Mouse (Mus musculus) frontal cortex, postnatal 14 days (tissue): ENCODE results near the gene Chd1.
"Not testable (repeated sequence)": the region's sequence is repeated elsewhere in the genome, so short reads cannot be mapped to it uniquely, and the experiment has no call there.

ENCODE experiments used
- DNase-seq, 2 experiments: peaks; one replicate each; pipeline ENCODE4 v3.0.0; 2022; ENCODE audit warnings: low spot score in 2 of 2

Chd1 gene

DNA sequence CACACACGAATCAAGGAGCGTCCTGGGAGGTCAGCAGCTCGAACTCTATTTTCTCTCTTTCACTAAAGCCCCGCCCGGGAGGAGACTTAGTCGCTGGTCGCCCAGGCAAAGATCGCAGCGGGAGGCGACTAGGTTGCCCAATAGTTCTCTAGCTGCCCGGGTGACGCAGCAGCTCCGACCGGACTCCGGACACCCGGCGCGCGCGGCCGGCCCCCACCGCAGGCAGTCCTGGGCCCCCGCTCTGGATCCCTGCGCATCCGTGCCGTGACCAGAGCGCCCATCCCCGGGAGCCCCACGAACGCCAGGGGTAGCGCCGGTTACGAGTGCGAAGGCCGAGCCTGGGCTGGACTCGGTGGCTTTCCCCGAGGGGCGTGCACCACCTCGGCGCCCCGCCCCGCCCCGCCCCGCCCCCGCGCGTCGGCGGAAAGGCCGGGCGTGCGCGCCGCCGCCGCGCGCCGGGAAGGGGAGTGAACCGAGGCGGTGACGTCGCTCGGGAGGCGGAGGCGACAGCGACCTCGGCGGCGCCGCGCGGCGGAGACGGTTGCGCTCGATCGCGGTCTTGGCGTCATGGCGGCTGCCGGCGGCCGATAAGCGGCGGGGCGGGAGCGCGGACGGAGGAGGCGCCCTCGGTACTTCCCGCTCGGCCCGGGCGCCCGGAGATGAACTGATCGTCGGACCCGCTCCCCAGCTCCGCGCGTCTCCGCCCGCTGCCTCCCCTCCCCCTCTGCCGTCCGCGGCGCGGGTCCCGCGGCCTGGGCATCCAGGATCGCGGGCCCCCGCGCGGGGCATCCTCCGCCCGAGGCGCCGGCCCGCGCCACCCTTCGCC, at the start of gene Chd1:
Gene Chd1 (plus strand): TSS at position 493 of the 826 bp plus-strand sequence.
- DNase-seq: peak; percentile 70 to 76

DNA sequence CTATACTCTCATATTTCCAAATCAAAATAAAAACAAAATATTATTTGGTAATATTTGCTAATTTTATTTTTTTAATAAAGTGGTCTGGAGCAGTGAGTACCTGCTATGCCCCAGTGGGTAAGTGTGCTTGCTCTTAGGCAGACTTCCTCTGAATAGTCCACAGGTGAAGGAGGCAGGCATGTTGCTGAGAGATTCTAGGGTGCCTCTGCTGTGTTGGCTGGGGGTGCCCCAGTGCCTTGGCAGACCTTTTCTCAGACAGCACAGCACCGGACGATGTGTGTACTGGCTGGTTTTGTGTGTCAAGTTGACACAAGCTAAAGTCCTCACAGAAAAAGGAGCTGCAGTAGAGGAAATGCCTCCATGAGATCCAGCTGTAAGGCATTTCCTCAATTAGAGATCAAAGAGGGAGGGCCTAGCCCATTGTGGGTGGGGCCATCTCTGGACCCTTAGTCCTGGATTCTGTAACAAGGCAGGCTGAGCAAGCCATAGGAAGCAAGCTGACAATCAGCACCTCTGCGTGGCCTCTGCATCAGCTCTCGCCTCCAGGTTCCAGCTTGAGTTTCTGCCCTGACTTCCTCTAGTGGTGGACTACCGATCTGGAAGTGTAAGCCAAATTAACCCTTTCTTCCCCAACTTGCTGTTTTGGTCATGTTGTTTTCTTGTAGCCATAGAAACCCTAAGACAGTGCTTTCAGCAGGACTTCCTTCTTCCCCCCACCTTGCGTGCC, 47.7 kb upstream of the Chd1 start:
- DNase-seq: no peak

DNA sequence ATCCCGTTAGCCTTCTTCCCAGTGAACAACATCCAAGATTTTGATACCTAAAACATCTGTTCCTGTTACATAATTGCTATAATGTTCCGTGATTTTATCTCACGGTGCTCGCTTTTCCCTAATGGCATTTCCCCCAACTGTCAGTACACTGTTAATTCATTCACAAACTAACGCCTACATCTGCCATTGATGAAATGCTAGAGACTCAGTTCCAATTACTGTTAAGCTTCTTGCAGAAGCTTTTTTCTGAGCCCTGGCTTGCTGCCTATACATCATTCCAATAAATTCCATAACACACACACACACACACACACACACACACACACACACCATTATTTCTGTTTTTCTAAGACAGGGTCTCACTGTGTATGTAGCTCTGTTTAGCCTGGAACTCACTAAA, 31.9 kb upstream of the Chd1 start:
- no peak for DNase-seq

DNA sequence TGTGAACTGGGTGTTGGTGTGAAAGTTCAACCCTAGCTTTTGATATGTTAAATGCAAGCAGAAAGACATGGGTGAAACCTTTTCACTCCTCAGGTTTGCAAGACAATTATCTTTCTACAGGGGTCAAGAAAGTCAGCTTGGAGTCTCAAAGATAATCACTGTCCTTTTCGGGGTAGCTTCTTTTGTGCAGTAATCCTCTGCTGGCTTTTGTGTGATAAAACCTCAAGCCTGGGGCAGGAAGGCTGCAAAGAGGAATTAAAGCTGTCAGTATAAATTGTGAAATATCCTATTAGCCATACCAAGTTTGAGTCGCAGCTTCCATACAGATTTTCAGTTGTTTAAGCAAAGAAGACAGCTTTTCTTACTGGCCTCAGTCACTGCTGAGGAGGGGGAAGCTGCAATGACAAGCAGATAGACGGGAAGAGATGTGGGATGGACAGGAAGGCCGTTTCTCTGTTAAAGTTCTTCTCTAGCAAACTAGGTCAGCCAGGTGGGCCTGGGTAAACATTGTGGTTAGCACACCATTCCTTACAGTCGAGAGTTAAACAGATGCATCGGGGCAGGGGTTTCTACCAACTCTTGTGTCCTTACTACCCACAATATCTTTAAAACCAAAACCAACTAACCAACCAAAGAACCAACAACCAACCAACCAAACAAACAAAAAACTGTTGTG, 26.7 kb upstream of the Chd1 start:
- DNase-seq: no peak

DNA sequence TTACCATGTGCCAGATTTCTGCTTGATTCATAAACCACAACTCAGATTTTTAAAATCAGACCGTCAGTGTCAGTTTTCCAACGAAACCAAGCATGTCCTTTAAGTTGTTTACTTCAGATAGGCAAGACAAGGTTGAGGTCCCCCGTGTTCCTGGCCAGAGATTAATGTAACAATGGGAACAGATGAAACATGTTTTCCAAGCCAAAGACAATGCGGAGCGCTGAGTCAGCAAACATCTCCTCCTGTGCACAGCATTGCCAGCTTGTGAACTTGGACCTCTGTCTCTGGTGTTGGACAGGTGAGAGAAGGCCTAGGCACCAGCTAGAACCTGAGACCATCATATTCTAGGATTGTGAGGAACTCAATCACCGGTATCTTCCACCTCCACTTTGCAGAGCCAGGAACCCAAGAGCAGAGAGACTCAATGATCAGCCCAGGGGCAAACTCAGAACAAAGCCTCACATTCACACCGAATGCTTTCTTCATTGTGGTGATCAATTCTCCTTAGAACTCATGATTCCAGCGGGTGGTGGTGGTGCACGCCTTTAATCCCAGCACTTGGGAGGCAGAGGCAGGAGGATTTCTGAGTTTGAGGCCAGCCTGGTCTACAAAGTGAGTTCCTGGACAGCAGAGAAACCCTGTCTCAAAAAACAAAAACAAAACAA, 24.7 kb upstream of the Chd1 start:
- no peak for DNase-seq

DNA sequence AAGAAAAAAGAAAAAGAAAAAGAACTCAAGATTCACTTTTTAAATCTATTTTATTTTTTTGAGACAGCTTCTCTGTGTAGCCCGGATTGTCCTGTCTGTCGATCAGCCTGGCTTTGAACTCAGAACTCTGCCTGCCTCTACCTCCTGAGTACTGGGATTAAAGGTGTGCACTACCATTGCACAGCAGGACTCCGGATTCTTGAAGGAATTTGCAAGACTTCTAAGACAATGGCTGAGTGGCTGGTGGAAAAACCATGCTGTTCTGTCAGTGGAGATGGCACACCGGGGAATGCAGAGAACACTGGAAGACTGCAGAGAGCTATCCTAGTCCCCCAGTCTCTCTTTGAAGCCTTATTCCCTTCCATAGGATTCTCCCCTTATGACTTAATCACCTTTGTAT, 24.1 kb upstream of the Chd1 start:
- no peak for DNase-seq

DNA sequence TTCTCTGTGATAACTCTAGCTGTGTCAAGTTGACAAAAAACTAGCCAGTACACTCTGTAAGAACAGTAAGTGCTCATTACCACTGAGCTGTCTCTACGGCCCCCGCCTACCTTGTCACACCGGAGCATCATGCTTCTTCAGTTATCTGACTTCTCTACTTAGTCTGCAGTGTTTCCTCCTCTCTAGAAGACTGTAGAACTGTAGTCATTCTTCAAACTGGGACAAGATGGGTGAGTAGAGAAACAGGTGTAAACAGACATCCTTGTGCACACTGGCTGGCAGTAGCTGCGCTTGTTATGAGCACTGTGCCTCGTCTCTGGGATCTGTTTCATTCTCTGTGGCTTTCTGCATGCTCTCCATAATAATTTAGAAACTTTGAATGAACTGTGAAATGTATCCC, 18.4 kb upstream of the Chd1 start:
- no peak for DNase-seq

DNA sequence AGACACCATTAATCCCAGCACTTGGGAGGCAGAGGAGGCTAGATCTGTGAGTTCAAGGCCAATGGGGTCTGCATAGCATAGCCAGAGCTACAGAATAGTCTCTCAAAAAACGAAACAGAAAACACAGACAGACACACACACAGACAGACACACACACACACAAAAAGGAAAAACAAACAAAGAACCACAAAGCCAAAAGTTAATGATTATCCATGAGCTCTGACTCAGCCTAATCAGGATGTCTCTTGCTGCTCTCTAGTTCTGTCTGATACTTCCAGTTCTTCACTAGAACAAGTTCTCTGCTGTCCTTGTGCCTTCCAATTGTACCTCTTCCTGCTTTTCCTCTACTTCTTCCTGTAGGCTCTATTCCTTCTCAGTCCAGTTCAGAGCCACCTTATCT, 14.5 kb upstream of the Chd1 start:
- DNase-seq: no peak

DNA sequence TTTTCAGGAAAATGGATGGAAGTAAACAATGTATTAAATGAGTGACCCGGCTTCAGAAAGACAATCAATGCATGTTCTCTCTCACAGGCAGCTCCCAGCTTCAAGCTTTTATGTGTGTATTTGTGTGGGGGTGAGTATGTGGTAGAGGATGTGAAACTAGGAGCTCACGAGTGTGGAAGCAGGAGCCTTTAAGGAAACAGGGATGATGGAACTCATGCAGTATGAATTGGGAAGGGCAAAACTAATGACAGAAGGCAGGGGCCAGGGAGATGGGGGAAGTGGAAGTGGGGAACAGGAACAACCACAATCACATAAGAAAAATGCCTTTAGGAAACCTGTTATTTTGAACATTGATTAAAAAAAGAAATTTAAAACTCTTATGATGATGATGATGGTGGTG, 9.2 kb upstream of the Chd1 start:
- no peak for DNase-seq

DNA sequence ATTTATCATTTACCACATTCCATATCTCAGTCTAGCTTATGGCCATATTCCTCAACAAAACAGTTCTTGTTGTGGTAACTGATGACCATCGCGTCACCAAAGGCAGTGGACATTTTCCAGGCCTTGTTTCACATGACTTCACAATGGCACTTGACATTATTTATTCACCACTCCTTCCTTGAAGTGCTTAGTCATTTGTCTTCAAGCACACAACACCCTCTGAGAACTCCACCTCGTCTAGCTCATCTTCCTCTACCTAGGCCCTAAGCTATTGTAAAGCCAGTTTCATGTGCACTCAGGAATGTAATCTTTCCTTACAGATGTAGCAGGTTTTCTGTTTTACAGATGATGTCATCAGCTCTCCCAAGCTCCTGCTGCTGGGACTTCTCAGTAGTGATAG, 5.8 kb upstream of the Chd1 start:
- DNase-seq: no peak

DNA sequence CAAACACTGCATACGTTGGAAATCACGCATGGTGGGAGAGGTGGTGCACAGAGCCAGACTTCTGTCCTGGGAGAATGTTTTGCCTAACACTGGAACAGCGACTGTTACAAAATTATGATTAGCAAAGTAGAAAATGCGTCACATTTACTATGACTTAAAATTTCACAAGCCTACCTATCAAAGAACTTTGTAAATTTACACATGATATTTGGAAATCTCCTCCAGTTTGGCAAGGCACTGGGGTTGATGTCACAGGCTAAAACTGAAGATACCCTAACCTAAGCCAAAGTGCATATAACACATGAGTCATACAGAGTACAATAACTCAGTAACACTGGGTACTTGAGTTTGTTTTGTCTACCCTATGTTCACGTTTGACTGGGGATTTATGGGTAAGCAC, 3.3 kb upstream of the Chd1 start:
- DNase-seq: no peak

DNA sequence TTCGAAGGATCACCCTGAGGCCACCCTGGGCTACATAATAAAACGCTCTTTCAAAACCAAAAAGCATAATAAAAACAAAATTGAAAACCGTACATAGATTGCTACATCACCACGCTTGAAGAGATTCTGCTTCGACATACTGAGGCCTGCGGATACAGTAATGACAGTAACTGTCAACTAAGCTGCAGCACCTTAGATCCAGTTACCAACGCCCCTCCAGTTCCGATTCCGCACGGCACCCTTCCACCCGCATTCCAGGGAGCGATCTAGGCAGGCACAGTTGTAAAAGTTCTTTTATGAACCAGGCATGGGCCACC, 651 bp upstream of the Chd1 start:
- no peak for DNase-seq

DNA sequence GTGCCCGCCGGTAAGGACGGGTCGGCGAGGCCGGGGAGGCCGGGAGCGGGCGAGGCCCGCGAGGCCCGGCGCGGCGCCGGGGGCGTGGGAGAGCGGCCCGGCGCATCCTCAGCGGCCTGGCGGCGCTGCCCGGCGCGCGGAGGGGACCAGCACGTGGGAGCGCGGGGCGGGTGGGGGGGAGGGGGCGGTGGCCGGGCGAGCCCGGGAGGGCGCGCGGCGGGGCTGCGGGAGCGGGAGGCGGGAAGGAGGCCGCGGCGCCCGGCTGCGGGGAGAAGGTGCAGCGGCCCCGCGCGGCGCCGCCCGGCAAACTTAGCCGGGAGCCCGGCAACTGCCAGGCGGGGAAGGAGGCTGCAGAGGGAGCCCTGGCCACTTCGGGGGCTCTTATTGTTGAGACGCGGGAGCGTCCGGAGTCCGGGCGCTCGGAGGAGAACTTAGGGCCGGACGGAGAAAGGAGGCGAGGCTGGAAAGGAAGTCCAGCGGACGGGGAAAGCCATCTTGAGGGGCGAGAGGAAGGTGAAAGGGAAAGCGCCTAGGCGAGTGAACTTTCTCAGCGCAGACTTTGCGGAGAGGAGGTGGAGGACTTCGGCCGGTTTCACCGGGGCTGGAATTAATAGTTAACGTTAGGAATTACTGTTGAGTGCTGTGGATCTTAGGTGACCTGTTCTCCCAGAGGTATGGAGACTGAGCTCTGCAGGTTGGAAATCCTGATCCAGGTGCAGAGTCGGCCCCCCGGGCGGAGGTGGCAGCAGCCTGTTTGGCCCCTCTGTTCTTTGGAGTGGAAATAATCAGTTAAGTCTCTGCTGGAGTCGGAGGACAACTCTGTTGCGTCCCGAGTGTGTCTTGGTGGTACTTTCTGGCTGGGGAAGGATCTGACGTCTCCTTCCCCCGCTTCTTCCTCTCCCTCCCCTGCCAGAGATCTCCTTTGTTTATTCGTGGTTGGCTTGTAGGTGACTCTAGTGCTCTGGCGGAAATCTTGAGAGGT, 827 bp downstream of the Chd1 start:
- peak; percentile 11 to 18 for DNase-seq

DNA sequence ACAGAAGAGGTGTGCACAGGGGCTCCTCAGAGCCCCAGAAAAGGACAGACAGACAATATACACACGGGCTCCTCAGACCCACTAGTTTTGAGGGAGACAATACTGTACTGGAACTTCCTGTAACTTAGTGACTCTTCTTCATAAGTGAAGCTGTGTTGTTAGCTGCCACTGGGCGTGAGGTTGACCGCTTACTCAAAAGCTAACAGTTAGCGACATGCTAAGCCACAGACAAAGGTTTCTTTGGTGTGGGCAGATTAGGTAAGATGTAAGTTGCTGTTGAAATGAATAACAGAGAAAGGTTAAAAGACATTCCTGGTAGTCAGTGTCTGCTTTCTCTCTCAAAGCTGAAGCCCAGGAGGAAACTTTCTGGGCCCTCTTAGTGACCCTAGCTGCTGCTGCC, 9.7 kb downstream of the Chd1 start:
- no peak for DNase-seq

DNA sequence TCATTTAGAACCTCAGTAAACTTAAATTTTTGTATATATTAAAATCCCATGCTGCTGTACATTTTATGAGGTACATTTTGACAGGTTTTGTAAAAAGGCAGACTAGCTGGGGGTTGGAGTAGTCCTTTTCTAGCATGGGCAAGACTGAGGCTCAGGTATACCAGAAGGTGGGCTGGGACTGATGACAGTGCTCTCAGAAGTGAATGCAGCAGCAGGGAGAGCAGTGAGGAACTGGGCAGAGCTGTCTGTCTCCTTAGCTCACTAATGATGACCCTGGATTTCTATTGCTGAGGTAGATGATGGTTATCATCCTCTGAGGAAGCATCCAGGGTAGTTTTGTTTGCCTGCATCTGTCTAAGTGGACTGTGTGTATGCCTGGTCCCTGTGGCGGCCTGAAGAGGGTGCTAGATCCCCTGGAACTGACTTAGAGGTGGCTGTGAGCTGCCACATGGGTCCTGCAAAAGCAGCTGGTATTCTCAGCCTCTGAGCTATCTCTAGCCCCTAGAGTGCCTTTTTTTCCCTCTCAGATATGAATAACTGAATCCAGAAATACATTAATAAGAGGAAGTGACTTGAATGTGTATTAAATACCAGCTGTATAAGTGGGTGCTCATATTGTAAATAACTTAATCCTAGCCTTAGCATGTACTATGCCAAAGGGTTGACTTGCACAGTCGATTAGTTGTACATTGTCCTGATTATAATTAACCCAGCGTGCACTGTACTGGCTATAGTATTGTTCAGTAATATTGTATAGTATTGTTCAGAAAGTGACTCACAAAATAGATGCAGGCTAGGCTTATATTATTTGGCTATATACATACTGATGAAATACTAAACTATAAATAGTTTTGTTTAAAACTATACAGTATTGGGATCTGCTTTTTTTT, 10.5 kb downstream of the Chd1 start:
- DNase-seq: no peak

DNA sequence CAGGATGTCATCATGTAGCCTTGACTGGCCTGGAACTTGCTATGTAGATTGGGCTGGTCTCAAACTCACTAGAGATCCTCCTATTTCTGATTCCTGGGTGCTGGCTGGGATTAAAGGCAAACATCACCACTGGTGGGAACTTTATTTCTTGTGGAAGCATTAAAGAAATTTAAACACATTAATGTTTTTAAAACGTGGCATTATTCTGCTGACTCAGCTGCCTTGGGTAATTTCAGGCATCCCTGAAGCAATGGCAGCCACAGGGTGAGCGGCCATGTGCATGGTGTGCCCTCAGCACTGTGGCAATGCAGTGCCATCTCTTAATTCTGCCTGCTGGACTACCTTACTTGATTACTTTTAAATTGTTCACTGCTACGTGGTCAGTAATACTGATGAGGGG, 11.2 kb downstream of the Chd1 start:
- DNase-seq: no peak

DNA sequence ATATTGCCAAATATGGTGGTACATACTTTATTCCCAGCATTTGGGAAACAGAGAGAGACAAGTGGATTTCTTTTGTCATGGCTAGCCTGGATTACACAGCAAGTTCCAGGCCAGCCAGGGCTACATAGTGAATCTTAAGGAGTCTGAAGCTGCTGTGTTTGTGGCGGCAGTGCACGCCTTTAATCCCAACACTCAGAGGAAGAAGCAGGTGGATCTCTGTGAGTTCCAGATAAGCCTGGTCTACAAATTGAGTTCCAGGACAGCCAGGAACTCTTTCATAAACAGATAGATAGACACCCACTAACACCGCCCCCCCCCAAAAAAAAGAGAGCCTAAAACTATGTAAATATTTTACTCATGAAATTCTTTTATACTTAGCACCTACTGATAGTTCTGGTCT, 16.1 kb downstream of the Chd1 start:
- no peak for DNase-seq

DNA sequence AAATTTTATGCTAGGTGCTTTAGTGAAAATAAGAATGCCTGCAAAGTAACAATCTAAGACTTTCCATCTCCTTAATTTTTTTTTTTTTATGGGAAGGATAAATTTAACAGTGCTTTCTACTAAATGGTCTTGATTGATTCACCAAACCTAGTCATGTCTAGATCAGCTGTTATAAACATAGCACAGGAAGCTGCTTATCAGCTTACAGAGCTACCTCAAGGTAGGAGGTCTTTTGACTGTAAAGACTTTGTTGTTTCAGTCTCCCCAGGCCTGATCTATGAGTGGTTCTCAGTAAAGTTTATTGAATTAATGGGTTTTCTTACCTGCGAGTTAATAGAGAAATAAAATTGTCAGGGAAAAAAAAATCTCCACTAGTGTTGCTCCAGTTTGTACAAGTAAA, 18.5 kb downstream of the Chd1 start:
- no peak for DNase-seq

DNA sequence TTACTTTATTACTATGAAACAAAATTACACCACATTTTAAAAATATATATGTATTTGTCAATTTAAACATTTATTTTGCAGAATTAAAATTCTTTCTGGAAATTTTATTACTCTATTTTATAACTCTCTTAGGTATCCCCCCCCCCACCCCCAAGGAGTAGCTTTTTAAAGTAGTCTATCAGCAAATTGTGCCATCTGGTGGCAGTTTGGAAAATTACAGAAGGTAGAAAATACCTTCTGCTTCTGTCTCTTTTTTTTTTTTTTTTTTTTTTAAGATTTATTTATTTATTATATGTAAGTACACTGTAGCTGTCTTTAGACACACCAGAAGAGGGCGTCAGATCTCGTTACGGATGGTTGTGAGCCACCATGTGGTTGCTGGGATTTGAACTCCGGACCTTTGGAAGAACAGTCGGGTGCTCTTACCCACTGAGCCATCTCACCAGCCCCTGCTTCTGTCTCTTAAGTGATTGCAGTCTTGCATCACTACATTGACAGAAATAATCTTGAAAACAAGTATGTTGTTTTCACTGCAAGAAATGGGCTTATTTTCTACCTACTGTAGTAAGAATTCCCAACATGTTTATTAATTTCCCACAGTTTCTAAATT, 19.2 kb downstream of the Chd1 start:
- not testable (repeated sequence) for DNase-seq

DNA sequence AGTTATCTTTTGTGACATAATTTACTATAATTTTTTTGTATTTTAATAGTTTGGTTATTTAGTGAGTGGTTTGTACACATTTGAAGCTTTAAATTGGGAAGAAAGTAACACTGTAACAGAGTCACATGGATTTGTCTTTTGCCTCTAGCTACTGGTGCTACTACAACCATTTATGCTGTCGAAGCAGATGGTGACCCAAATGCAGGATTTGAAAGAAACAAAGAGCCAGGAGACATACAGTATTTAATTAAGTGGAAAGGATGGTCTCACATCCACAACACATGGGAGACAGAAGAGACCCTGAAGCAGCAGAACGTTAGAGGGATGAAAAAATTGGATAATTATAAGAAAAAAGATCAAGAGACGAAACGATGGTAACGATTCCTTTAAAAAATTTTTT, 26.9 kb downstream of the Chd1 start:
- no peak for DNase-seq
